Mouse (Mus musculus) neural tube, embryonic 13.5 days (tissue): ENCODE data around the gene Snrpf. TPM values are rescaled to one million over a fixed set of nuclear protein-coding genes. Genes with fewer than 3 reads are reported as not detected.

ENCODE experiments used
- ATAC-seq: fragments of 200-750 bp; cut with Nextera tagmentation; 2 replicates; pipeline ENCODE4 v1.8.0; 2017; ENCODE audit warnings: low read depth, mild to moderate bottlenecking, moderate TSS enrichment, moderate library complexity
- H3K27ac ChIP-seq: fragments of 300-500 bp; sonication (generic); replicated peaks from 2 replicates; pipeline ENCODE4 v1.5.1; 2015; ENCODE audit warnings: moderate library complexity, mild to moderate bottlenecking, inconsistent platforms
- H3K27me3 ChIP-seq: fragments of 300-500 bp; sonication (generic); 2 replicates; pipeline ENCODE4 v1.6.1; 2015; ENCODE audit warnings: mild to moderate bottlenecking, inconsistent platforms
- H3K36me3 ChIP-seq: fragments of 300-500 bp; sonication (generic); 2 replicates; pipeline ENCODE4 v1.6.1; 2015; ENCODE audit warnings: mild to moderate bottlenecking, inconsistent platforms
- H3K4me1 ChIP-seq: fragments of 300-500 bp; sonication (generic); replicated peaks from 2 replicates; pipeline ENCODE4 v1.6.1; 2015; ENCODE audit warnings: inconsistent platforms
- H3K4me2 ChIP-seq: fragments of 300-500 bp; sonication (generic); 2 replicates; pipeline ENCODE4 v1.6.1; 2015; ENCODE audit warnings: inconsistent platforms, mild to moderate bottlenecking, moderate library complexity
- H3K4me3 ChIP-seq: fragments of 300-500 bp; sonication (generic); 2 replicates; pipeline ENCODE4 v1.5.1; 2015; ENCODE audit warnings: mild to moderate bottlenecking, inconsistent platforms
- H3K9ac ChIP-seq: fragments of 300-500 bp; sonication (generic); 2 replicates; pipeline ENCODE4 v1.6.1; 2015; ENCODE audit warnings: moderate library complexity, mild to moderate bottlenecking, inconsistent platforms
- H3K9me3 ChIP-seq: fragments of 300-500 bp; sonication (generic); 2 replicates; pipeline ENCODE4 v1.6.1; 2016; ENCODE audit warnings: inconsistent platforms
- WGBS: fragments of 180-500 bp; shearing (Covaris S2); methylation state at CpG from one replicate; pipeline ENCODE4 v1.1.7; 2015; 5-methylcytosine and 5-hydroxymethylcytosine counted together
- polyA plus RNA-seq: library from polyadenylated mRNA; unstranded; fragments of >200 nt; fragmentation: Nextera tagmentation; extraction: Ambion mirVana; gene quantifications from 2 replicates; pipeline ENCODE4 v1.2.1, GENCODE M21; 2015

The Snrpf gene
- 65.8 and 80.0 TPM in 2 replicates for polyA plus RNA-seq

- Histone ChIP-seq H3K4me3 (peak within 1 kb of the TSS; percentile 73), H3K27ac (peak within 1 kb of the TSS; percentile 88), H3K27me3 (no peaks in the 10 kb centered on the region), H3K4me2 (peak within 1 kb of the TSS; percentile 78), H3K4me1 (peaks cover 22% of the 10 kb centered on the region), H3K9me3 (no peaks in the 10 kb centered on the region), H3K36me3 (peaks cover 24% of the 10 kb centered on the region), H3K9ac (peak within 1 kb of the TSS; percentile 88)
- ATAC-seq, result peak; percentile 81
- WGBS, result under 1% methylated on average over 52 of the region's 63 CpGs
These were observed at the start of gene Snrpf for GRCm38 (mm10) chr10:93589281-93589848. Gene Snrpf, minus strand, starts transcription at chr10:93589706.

GRCm38 (mm10) chr10:93635941-93636340 lies 46.4 kb upstream of the Snrpf start:
- ATAC-seq, result no peak
- Histone ChIP-seq H3K4me1 (peaks cover 10% of the 10 kb centered on the region), H3K27ac (no peak overlapping the region), H3K27me3 (peaks cover 16% of the 10 kb centered on the region; the same call in 1 of the 2 replicates), H3K9ac (no peak overlapping the region), H3K36me3 (no peaks in the 10 kb centered on the region), H3K9me3 (no peaks in the 10 kb centered on the region), H3K4me3 (no peak overlapping the region), H3K4me2 (no peak overlapping the region)
- 23% methylated on average over 9 of the region's 9 CpGs for WGBS

GRCm38 (mm10) chr10:93633971-93634370 lies 44.5 kb upstream of the Snrpf start:
- Histone ChIP-seq H3K9me3 (no peaks in the 10 kb centered on the region), H3K4me3 (no peak overlapping the region), H3K4me1 (no peaks in the 10 kb centered on the region), H3K36me3 (no peaks in the 10 kb centered on the region), H3K27me3 (peaks cover 14% of the 10 kb centered on the region; the same call in 1 of the 2 replicates), H3K4me2 (no peak overlapping the region), H3K27ac (no peak overlapping the region), H3K9ac (no peak overlapping the region)
- no peak for ATAC-seq
- WGBS, result 95% methylated on average over 2 of the region's 2 CpGs

GRCm38 (mm10) chr10:93633563-93633962 lies 44.1 kb upstream of the Snrpf start:
- H3K9ac ChIP-seq, result no peak overlapping the region
- no peak for ATAC-seq
- H3K4me3 ChIP-seq, result no peak overlapping the region
- no peaks in the 10 kb centered on the region for H3K9me3 ChIP-seq
- no peak overlapping the region for H3K27ac ChIP-seq
- no peaks in the 10 kb centered on the region for H3K4me1 ChIP-seq
- WGBS, result 88% methylated on average over 5 of the region's 5 CpGs
- no peaks in the 10 kb centered on the region for H3K36me3 ChIP-seq
- no peak overlapping the region for H3K4me2 ChIP-seq
- H3K27me3 ChIP-seq, result peaks cover 10% of the 10 kb centered on the region; the same call in 1 of the 2 replicates

- no peaks in the 10 kb centered on the region for H3K9me3 ChIP-seq
- H3K9ac ChIP-seq, result no peak overlapping the region
- no peak overlapping the region for H3K27ac ChIP-seq
- no peaks in the 10 kb centered on the region for H3K4me1 ChIP-seq
- no peak overlapping the region for H3K4me2 ChIP-seq
- WGBS, result 71% methylated on average over 4 of the region's 4 CpGs
- no peak overlapping the region for H3K4me3 ChIP-seq
- H3K36me3 ChIP-seq, result no peaks in the 10 kb centered on the region
- no peaks in the 10 kb centered on the region for H3K27me3 ChIP-seq
- ATAC-seq, result no peak
These were observed 42.6 kb upstream of the Snrpf start for GRCm38 (mm10) chr10:93632086-93632485.

- no peak overlapping the region for H3K9ac ChIP-seq
- no peaks in the 10 kb centered on the region for H3K27me3 ChIP-seq
- H3K4me2 ChIP-seq, result no peak overlapping the region
- WGBS, result 93% methylated on average over 5 of the region's 5 CpGs
- H3K4me1 ChIP-seq, result no peaks in the 10 kb centered on the region
- no peak overlapping the region for H3K4me3 ChIP-seq
- H3K27ac ChIP-seq, result no peak overlapping the region
- H3K36me3 ChIP-seq, result no peaks in the 10 kb centered on the region
- no peaks in the 10 kb centered on the region for H3K9me3 ChIP-seq
- ATAC-seq, result no peak
These were observed 40.8 kb upstream of the Snrpf start for GRCm38 (mm10) chr10:93630310-93630709.

GRCm38 (mm10) chr10:93624151-93624550 lies 34.6 kb upstream of the Snrpf start:
- no peak overlapping the region for H3K27ac ChIP-seq
- H3K9ac ChIP-seq, result no peak overlapping the region
- H3K4me2 ChIP-seq, result no peak overlapping the region
- no peak overlapping the region for H3K4me3 ChIP-seq
- WGBS, result 87% methylated on average over 10 of the region's 10 CpGs
- H3K4me1 ChIP-seq, result no peaks in the 10 kb centered on the region
- no peak for ATAC-seq
- H3K27me3 ChIP-seq, result no peaks in the 10 kb centered on the region
- no peaks in the 10 kb centered on the region for H3K9me3 ChIP-seq
- no peaks in the 10 kb centered on the region for H3K36me3 ChIP-seq

GRCm38 (mm10) chr10:93623725-93624124 lies 34.2 kb upstream of the Snrpf start:
- no peak overlapping the region for H3K27ac ChIP-seq
- ATAC-seq, result no peak
- no peak overlapping the region for H3K4me2 ChIP-seq
- H3K9me3 ChIP-seq, result no peaks in the 10 kb centered on the region
- H3K9ac ChIP-seq, result no peak overlapping the region
- no peaks in the 10 kb centered on the region for H3K27me3 ChIP-seq
- H3K4me3 ChIP-seq, result no peak overlapping the region
- no peaks in the 10 kb centered on the region for H3K36me3 ChIP-seq
- 67% methylated on average over 9 of the region's 9 CpGs for WGBS
- no peaks in the 10 kb centered on the region for H3K4me1 ChIP-seq

GRCm38 (mm10) chr10:93620438-93621179 lies 31.1 kb upstream of the Snrpf start:
- Histone ChIP-seq H3K27ac (no peak overlapping the region), H3K9ac (no peak overlapping the region), H3K27me3 (no peaks in the 10 kb centered on the region), H3K4me1 (no peaks in the 10 kb centered on the region), H3K4me3 (no peak overlapping the region), H3K4me2 (no peak overlapping the region), H3K9me3 (no peaks in the 10 kb centered on the region), H3K36me3 (no peaks in the 10 kb centered on the region)
- ATAC-seq, result no peak
- WGBS, result 67% methylated on average over 7 of the region's 7 CpGs

- Histone ChIP-seq H3K4me2 (no peak overlapping the region), H3K27ac (no peak overlapping the region), H3K9ac (no peak overlapping the region), H3K4me3 (no peak overlapping the region), H3K36me3 (no peaks in the 10 kb centered on the region), H3K9me3 (no peaks in the 10 kb centered on the region), H3K4me1 (no peaks in the 10 kb centered on the region), H3K27me3 (no peaks in the 10 kb centered on the region)
- ATAC-seq, result no peak
- 82% methylated on average over 8 of the region's 8 CpGs for WGBS
These were observed 25.3 kb upstream of the Snrpf start for GRCm38 (mm10) chr10:93614850-93615249.

GRCm38 (mm10) chr10:93611419-93612007 lies 22.0 kb upstream of the Snrpf start:
- Histone ChIP-seq H3K9ac (peak overlapping the region; percentile 47; the same call in 1 of the 2 replicates), H3K4me3 (peak overlapping the region; percentile 26), H3K27ac (no peak overlapping the region), H3K36me3 (no peaks in the 10 kb centered on the region), H3K27me3 (no peaks in the 10 kb centered on the region), H3K4me2 (peak overlapping the region; percentile 45), H3K4me1 (no peaks in the 10 kb centered on the region), H3K9me3 (no peaks in the 10 kb centered on the region)
- 44% methylated on average over 18 of the region's 18 CpGs for WGBS
- peak; percentile 49; the same call in 1 of the 2 replicates for ATAC-seq

GRCm38 (mm10) chr10:93610896-93611295 lies 21.4 kb upstream of the Snrpf start:
- Histone ChIP-seq H3K9me3 (no peaks in the 10 kb centered on the region), H3K27ac (no peak overlapping the region), H3K9ac (no peak overlapping the region), H3K36me3 (no peaks in the 10 kb centered on the region), H3K4me3 (no peak overlapping the region), H3K4me1 (no peaks in the 10 kb centered on the region), H3K27me3 (no peaks in the 10 kb centered on the region), H3K4me2 (no peak overlapping the region)
- WGBS, result 92% methylated on average over 1 of the region's 1 CpGs
- peak; percentile 67 for ATAC-seq
